Mouse (Mus musculus): ENCODE measurements at regions not wholly inside any gene's neighbourhood (a gene's known extent, or its start where the extent isn't known, plus 50 kb on each side); places are given as distances from the start of the nearest gene placed in this dataset.

DNA sequence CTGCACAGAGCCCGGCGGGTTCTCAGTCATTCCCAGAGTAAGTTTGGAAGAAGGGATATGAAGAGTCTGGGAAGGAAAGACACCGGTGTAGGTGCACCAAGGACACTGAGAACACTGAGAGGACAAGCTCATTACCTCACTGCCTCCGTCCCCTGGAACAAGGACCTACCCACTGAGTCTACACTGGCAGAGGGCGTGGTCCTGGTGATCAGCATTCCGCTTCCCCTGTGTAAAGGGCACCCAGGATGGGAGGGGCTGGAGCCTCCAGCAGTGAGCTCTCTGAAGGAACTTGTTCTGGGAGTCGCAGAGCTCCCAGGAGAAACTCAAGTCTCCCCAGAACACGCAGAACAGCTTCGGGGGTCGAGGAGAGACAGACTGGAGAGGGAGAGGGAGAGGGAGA, 76.9 kb upstream of the Calm2 start:
- no peak for TF ChIP-seq CTCF (IDR thresholded peaks at IDR 0.05; ENCODE audit: insufficient read depth, low read length)
- no peak for TF ChIP-seq POLR2A (IDR thresholded peaks at IDR 0.05; ENCODE audit: borderline replicate concordance, extremely low read depth, low read depth, low read length)
